Mouse (Mus musculus): Measurements from ENCODE around the gene Aasdhppt.

- TF ChIP-seq POLR2A (IDR thresholded peaks at IDR 0.05; ENCODE audit: borderline replicate concordance, extremely low read depth, insufficient read depth, insufficient read length, poor library complexity, severe bottlenecking), result no peak
- no peak for TF ChIP-seq CTCF (IDR thresholded peaks at IDR 0.05; ENCODE audit: borderline replicate concordance, extremely low read depth, insufficient read depth, insufficient read length)
Observed at GRCm38 (mm10) chr9:4318939-4319721, 9.9 kb upstream of the Aasdhppt start.
